Mouse (Mus musculus): ENCODE measurements around the gene C1qa. TPM values are rescaled to one million over a fixed set of nuclear protein-coding genes. Genes with fewer than 3 reads are reported as not detected.

Gene C1qa
- polyA plus RNA-seq, 1 experiment = 239 TPM

DNA sequence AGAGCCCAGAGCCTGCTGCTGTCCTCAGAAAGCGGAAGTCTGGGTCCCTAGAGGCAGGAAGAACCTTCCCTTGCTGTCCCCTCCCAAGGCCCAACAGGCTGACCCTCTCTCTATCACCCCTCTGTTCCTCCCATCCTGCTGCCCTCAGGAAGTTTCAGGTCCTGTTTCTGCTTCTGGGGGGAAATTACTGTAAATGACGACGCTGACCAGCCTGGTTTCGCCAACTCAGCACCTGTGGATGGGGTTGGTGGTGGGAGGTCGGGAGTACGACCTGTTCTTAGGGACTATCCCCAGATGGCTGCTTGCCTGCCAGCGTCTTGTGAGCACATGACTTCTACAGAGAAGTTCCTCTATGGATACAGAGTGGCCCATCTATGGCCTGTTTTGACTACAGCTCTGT lies 12.5 kb downstream of the C1qa start, which contains the start of gene C1qb:
C1qb (minus strand) TSS at position 87 of the 400 bp plus-strand sequence.
- 30% methylated on average over 7 of the region's 7 CpGs for WGBS
- Histone ChIP-seq H3K4me3 (replicated peaks; ENCODE audit: control insufficient read depth, low read depth, low read length) (no peak within 1 kb of the TSS), H3K4me1 (ENCODE audit: control insufficient read depth, insufficient read depth, low read length) (no peaks in the 10 kb centered on the region), H3K27ac (ENCODE audit: control insufficient read depth, insufficient read depth, low read depth, low read length, poor library complexity) (no peak within 1 kb of the TSS)
- no peak for TF ChIP-seq POLR2A (IDR thresholded peaks at IDR 0.05; ENCODE audit: borderline replicate concordance, control insufficient read depth, low read depth, low read length)

DNA sequence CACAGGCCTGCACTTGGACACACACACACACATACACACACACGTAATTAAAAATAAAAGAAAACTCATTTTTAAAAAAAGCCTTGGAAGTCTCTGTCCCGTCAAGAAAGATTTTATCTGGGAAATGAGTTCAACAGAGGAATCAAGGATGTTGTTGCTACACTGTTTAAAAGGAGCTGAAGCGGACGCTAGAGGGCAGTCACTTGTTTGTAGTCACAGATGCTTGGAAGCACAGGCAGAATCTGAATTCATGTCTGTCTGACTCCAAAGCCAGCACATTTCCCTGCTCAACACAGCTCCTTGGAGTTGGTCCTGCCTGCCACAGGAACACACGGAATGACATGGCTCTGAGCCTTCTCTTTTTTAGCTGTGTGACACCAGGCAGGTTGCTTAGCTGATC lies 20.0 kb downstream of the C1qa start:
- Histone ChIP-seq H3K4me3 (replicated peaks; ENCODE audit: control insufficient read depth, low read depth, low read length) (no peak overlapping the region), H3K4me1 (ENCODE audit: control insufficient read depth, insufficient read depth, low read length) (no peaks in the 10 kb centered on the region), H3K27ac (ENCODE audit: control insufficient read depth, insufficient read depth, low read depth, low read length, poor library complexity) (no peak overlapping the region)
- WGBS = 47% methylated on average over 5 of the region's 5 CpGs
- no peak for TF ChIP-seq CTCF (IDR thresholded peaks at IDR 0.05; ENCODE audit: control insufficient read depth, insufficient read depth, low read length)
- TF ChIP-seq POLR2A (IDR thresholded peaks at IDR 0.05; ENCODE audit: borderline replicate concordance, control insufficient read depth, low read depth, low read length) = no peak

DNA sequence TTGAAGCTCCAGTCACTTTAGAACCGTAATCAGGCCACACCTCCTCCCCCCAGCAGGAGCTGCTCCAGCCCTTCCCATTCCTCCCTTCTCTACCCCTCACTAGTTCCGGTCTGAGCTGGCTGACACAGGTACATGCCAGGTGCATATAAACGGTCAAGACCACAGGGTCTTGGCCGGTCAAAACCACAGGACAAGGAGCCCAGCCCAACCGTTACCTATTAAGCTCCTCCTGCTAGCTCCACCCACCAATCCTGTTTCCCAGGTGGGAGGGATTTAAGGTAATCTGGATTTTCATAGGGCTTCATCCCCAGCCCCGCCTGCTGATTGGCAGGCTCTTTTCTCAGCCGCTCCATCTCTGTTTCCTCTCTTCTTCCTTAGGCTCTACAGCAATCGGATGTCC lies 20.4 kb downstream of the C1qa start:
- WGBS = 63% methylated on average over 8 of the region's 8 CpGs
- no peaks in the 10 kb centered on the region for H3K4me1 ChIP-seq (ENCODE audit: control insufficient read depth, insufficient read depth, low read length)
- no peak overlapping the region for H3K27ac ChIP-seq (ENCODE audit: control insufficient read depth, insufficient read depth, low read depth, low read length, poor library complexity)
- H3K4me3 ChIP-seq (replicated peaks; ENCODE audit: control insufficient read depth, low read depth, low read length) = no peak overlapping the region
- TF ChIP-seq POLR2A (IDR thresholded peaks at IDR 0.05; ENCODE audit: borderline replicate concordance, control insufficient read depth, low read depth, low read length) = no peak
- no peak for TF ChIP-seq CTCF (IDR thresholded peaks at IDR 0.05; ENCODE audit: control insufficient read depth, insufficient read depth, low read length)

DNA sequence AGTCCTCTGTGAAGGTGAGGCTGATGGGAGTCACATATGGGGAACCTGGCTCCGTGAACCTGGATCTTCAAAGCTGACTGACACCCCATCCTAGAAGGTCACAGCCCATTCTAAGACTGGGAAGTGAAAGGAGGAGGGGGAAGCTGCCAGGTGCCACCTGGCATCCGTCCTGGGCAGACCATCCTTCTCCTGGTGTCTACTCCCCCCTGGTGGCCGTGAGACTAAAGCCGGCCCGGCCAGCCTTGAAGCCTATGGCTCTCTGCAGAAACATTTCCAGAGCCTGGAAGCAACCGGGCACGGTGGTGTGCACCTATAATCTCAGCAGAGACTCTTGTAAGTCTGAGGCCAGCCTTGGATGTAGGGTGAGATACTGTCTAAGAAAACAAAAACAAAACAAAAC lies 21.6 kb downstream of the C1qa start:
- 11% methylated on average over 7 of the region's 7 CpGs for WGBS
- H3K4me3 ChIP-seq (replicated peaks; ENCODE audit: control insufficient read depth, low read depth, low read length) = no peak overlapping the region
- H3K27ac ChIP-seq (ENCODE audit: control insufficient read depth, insufficient read depth, low read depth, low read length, poor library complexity) = no peak overlapping the region
- no peaks in the 10 kb centered on the region for H3K4me1 ChIP-seq (ENCODE audit: control insufficient read depth, insufficient read depth, low read length)
- TF ChIP-seq POLR2A (IDR thresholded peaks at IDR 0.05; ENCODE audit: borderline replicate concordance, control insufficient read depth, low read depth, low read length) = no peak
- TF ChIP-seq CTCF (IDR thresholded peaks at IDR 0.05; ENCODE audit: control insufficient read depth, insufficient read depth, low read length) = no peak

DNA sequence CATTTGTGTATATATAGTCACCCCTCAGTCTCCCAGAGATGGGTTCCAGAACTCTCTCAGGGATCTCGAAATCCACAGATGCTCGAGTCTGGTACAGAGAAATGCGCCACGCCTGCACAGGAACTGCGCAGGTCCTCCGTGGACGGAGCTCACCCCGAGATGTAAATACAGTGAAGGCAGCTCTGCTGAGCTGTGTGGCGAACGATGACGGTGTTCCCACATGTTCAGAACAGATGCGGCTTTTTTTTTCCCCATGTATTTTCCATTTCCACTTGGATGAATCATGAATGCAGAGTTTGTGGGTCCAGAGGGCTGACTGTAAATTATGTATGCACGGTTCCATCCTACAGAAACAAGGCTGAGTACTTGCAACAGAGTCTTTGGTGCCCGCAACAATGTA lies 23.6 kb downstream of the C1qa start:
- TF ChIP-seq CTCF (IDR thresholded peaks at IDR 0.05; ENCODE audit: control insufficient read depth, insufficient read depth, low read length) (no peak), POLR2A (IDR thresholded peaks at IDR 0.05; ENCODE audit: borderline replicate concordance, control insufficient read depth, low read depth, low read length) (no peak)
- 81% methylated on average over 14 of the region's 14 CpGs for WGBS
- Histone ChIP-seq H3K4me3 (replicated peaks; ENCODE audit: control insufficient read depth, low read depth, low read length) (no peak overlapping the region), H3K27ac (ENCODE audit: control insufficient read depth, insufficient read depth, low read depth, low read length, poor library complexity) (no peak overlapping the region), H3K4me1 (ENCODE audit: control insufficient read depth, insufficient read depth, low read length) (no peaks in the 10 kb centered on the region)

DNA sequence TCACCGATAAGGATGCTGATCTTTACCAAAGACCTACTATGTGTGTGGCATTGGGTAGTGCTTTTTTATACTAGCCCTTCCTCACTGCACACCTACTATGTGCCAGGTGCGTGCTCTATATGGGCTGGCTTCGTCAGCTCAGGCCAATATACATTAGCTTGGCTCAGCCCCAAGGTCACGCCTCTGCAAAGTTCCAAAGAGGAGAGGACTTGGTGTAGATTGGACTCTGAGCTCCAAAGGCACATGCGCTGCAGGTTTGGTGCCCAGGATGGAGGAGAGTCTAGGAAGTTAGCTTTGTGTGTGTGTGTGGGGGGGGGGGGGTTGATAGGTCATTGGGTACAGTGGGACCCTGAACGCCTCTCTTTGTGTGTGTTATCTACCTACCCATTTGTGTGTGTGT lies 30.2 kb downstream of the C1qa start:
- Histone ChIP-seq H3K27ac (ENCODE audit: control insufficient read depth, insufficient read depth, low read depth, low read length, poor library complexity) (no peak overlapping the region), H3K4me1 (ENCODE audit: control insufficient read depth, insufficient read depth, low read length) (peaks cover 2% of the 10 kb centered on the region; the same call in 1 of the 2 replicates), H3K4me3 (replicated peaks; ENCODE audit: control insufficient read depth, low read depth, low read length) (no peak overlapping the region)
- TF ChIP-seq POLR2A (IDR thresholded peaks at IDR 0.05; ENCODE audit: borderline replicate concordance, control insufficient read depth, low read depth, low read length) (no peak), CTCF (IDR thresholded peaks at IDR 0.05; ENCODE audit: control insufficient read depth, insufficient read depth, low read length) (no peak)
- 77% methylated on average over 6 of the region's 6 CpGs for WGBS

DNA sequence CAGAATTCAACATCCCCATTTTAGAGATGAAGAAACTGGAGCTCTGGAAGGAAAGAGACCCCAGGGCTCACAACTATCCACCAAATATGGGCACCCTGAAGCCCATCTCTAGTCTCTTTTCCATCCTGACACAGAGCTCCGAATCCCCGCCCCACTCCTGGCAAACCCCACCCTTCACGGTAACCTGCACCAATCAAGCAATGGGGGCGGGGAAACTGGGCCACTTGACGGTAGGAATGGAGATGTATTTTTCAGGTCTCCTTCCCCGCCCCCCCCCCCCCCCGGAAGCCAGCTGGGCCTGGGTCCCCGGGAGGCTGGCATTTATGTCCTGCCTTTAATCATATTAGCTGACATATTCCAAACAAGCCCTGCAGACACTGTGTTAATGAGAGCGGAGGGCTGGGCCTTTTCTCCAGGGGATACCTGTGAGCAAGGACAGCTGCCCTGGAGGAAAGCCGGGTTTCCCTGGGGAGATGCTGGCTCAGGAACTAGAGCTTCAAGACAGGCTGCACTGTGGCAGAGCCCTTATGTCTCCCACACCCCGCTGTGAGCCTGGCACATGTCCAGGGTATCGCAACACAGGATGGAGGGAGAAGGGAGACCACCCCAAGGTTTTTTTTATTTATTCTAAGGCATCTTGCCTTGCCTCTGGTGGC lies 30.8 kb downstream of the C1qa start:
- Histone ChIP-seq H3K4me3 (replicated peaks; ENCODE audit: control insufficient read depth, low read depth, low read length) (no peak overlapping the region), H3K27ac (ENCODE audit: control insufficient read depth, insufficient read depth, low read depth, low read length, poor library complexity) (no peak overlapping the region), H3K4me1 (ENCODE audit: control insufficient read depth, insufficient read depth, low read length) (peaks cover 2% of the 10 kb centered on the region; the same call in 1 of the 2 replicates)
- TF ChIP-seq CTCF (IDR thresholded peaks at IDR 0.05; ENCODE audit: control insufficient read depth, insufficient read depth, low read length) = no peak
- TF ChIP-seq POLR2A (IDR thresholded peaks at IDR 0.05; ENCODE audit: borderline replicate concordance, control insufficient read depth, low read depth, low read length) = no peak
- WGBS = 34% methylated on average over 11 of the region's 12 CpGs

DNA sequence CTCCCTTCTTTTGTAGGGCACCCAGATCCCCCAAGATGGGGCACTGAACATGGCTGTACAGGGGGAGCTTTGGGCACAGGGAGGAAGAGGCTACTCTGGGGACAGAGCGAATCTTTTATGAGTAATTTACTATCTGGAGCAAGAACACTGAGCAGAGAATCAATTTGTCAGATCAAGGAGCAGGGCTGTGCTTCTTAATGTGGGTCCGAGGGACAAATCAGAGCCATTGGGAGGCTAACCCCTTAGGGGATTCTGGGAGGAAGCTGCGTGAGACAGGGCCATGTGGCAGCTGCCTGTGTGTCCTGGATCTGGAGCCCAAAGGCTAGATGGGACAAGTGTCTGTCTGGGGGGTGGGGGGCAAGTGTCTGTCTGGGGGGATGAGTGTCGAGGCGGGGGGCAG lies 33.1 kb downstream of the C1qa start:
- H3K27ac ChIP-seq (ENCODE audit: control insufficient read depth, insufficient read depth, low read depth, low read length, poor library complexity) = no peak overlapping the region
- no peak overlapping the region for H3K4me3 ChIP-seq (replicated peaks; ENCODE audit: control insufficient read depth, low read depth, low read length)
- TF ChIP-seq CTCF (IDR thresholded peaks at IDR 0.05; ENCODE audit: control insufficient read depth, insufficient read depth, low read length) (no peak), POLR2A (IDR thresholded peaks at IDR 0.05; ENCODE audit: borderline replicate concordance, control insufficient read depth, low read depth, low read length) (no peak)
- WGBS = 69% methylated on average over 5 of the region's 5 CpGs
- H3K4me1 ChIP-seq (ENCODE audit: control insufficient read depth, insufficient read depth, low read length) = peaks cover 2% of the 10 kb centered on the region; the same call in 1 of the 2 replicates
